Mouse (Mus musculus) common myeloid progenitor, adult 5-6 weeks (primary cell): ENCODE results near the gene Mthfd2. TPM values are rescaled to one million over a fixed set of nuclear protein-coding genes. Genes with fewer than 3 reads are reported as not detected.

Experiments
- ATAC-seq: replicated peaks from 2 replicates; pipeline ENCODE4 v1.8.0; 2016; ENCODE audit warnings: low read depth, mild to moderate bottlenecking, moderate TSS enrichment, inconsistent platforms; ENCODE audit not compliant: poor library complexity, severe bottlenecking
- total RNA-seq: library from RNA; stranded (forward); fragments of 200-1000, 187-1606 nt; gene quantifications from 2 replicates; pipeline ENCODE4 v1.2.3, GENCODE M21; 2017

The Mthfd2 gene
- total RNA-seq, 1 experiment from 2014 or later = 27.0 TPM

GRCm38 (mm10) chr6:83342957-83343356 is 17.2 kb upstream of the Mthfd2 start:
- no peak for ATAC-seq

- ATAC-seq = no peak
Measured at GRCm38 (mm10) chr6:83341387-83341786, 15.7 kb upstream of the Mthfd2 start.

- ATAC-seq = no peak
Measured at GRCm38 (mm10) chr6:83327591-83328190, 2.0 kb upstream of the Mthfd2 start.

GRCm38 (mm10) chr6:83326761-83327160 is 1.1 kb upstream of the Mthfd2 start:
- ATAC-seq = no peak

GRCm38 (mm10) chr6:83326394-83326736 is 657 bp upstream of the Mthfd2 start:
- no peak for ATAC-seq

GRCm38 (mm10) chr6:83323652-83324419 is 1.9 kb downstream of the Mthfd2 start:
- ATAC-seq = peak; percentile 48

GRCm38 (mm10) chr6:83322794-83323193 is 2.9 kb downstream of the Mthfd2 start:
- no peak for ATAC-seq

- no peak for ATAC-seq
Measured at GRCm38 (mm10) chr6:83321927-83322326, 3.8 kb downstream of the Mthfd2 start.

- peak; percentile 89 for ATAC-seq
Measured at GRCm38 (mm10) chr6:83317108-83317741, 8.5 kb downstream of the Mthfd2 start.

- ATAC-seq = no peak
Measured at GRCm38 (mm10) chr6:83316022-83316421, 9.7 kb downstream of the Mthfd2 start.

- ATAC-seq = no peak
Measured at GRCm38 (mm10) chr6:83315293-83315692, 10.4 kb downstream of the Mthfd2 start.

- ATAC-seq = no peak
Measured at GRCm38 (mm10) chr6:83312514-83312913, 13.2 kb downstream of the Mthfd2 start.

- ATAC-seq = no peak
Measured at GRCm38 (mm10) chr6:83312021-83312420, 13.7 kb downstream of the Mthfd2 start.

GRCm38 (mm10) chr6:83311206-83311605 is 14.5 kb downstream of the Mthfd2 start:
- no peak for ATAC-seq

- ATAC-seq = no peak
Measured at GRCm38 (mm10) chr6:83309017-83309416, 16.7 kb downstream of the Mthfd2 start.

- no peak for ATAC-seq
Measured at GRCm38 (mm10) chr6:83302264-83302663, 23.4 kb downstream of the Mthfd2 start.

GRCm38 (mm10) chr6:83301294-83301693 is 24.4 kb downstream of the Mthfd2 start:
- no peak for ATAC-seq

- no peak for ATAC-seq
Measured at GRCm38 (mm10) chr6:83300447-83301229, 25.1 kb downstream of the Mthfd2 start.

- ATAC-seq = no peak
Measured at GRCm38 (mm10) chr6:83280256-83280955, 45.3 kb downstream of the Mthfd2 start.

GRCm38 (mm10) chr6:83278881-83279280 is 46.8 kb downstream of the Mthfd2 start:
- ATAC-seq = peak; percentile 74
